Mouse (Mus musculus) skeletal muscle tissue, adult 2 months (tissue): Measurements from ENCODE around the gene Cdcp2.

ENCODE experiments used
- DNase-seq: peaks from one replicate; pipeline ENCODE4 v3.0.0-alpha.2; 2012; ENCODE audit warnings: low read depth, low spot score

Cdcp2 gene

DNA sequence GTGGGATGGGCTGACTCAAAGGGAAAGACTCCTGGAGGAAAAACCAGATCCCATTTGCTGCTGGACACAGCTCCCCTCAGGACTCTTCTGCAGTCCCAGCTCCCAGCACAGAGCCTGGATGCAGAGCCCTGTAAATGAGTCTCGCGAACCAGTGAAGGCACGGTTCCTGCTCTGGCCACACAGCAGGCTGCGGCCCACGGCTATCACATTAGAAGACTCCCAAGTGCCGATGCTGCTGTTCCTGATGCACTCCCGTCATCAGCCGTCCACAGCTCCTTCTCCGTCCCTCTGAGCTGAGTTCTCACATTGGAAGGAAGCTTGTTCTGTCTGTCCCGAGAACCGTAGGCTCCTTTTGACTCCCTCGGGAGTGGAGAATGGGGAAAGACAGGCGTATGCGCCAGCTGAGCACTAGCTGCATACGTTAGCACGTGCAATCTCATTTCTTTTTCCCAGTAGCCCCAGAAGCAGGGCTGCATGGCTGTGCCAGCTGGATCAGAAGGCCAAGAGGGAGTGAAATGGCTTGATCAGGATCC lies at the start of gene Cdcp2:
TSS of gene Cdcp2 (plus strand) at position 51 of the 533 bp plus-strand sequence.
- no peak for DNase-seq

DNA sequence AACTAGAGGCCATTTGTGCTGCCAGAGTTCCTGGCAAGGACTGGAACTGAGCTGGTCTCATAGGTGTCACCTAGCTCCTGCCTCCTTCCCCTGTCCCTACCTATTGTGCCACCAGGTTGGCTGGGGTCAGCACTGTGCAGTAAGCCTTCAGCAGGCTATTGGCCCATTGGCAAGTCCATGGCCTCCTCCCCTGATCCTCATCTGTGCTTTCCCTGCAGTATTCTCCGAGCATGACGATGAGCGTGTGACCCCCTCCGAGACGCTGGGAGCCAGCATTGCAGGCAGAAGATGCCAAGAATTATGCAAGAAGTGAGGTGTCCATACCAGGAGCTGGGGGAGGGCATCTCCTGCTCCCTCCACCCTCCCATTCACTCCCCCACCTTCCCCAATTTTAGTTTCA lies 48.9 kb upstream of the Cdcp2 start:
- no peak for DNase-seq

DNA sequence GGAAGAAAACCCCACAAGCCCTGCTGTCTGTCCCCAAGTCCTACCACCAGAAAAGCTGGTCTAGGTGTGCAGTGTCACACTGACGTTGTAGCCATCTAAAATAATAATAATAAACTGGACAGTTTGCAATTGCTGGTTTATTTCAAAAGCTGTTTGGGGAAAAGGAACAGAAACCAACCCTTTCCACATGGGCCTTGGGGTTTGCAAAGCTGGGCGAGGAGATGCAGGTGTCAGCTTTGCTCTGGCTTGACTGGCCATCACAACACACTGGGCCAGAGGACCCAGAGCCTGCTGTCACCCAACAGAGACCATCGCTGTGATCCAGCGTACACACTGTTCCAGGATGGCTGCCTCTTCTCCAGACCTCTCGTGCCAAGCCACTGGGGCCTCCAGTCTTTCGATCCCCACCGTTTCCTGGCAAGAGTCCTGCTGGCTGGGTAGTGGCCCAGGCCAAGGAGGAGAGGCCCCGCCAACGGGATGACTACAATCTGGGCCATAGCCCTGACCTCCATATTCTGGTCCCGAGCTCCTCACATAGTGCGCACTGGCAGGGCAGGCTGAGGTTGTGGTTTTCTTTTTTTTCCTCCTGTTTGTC lies 48.0 kb upstream of the Cdcp2 start:
- peak; percentile 83 for DNase-seq

DNA sequence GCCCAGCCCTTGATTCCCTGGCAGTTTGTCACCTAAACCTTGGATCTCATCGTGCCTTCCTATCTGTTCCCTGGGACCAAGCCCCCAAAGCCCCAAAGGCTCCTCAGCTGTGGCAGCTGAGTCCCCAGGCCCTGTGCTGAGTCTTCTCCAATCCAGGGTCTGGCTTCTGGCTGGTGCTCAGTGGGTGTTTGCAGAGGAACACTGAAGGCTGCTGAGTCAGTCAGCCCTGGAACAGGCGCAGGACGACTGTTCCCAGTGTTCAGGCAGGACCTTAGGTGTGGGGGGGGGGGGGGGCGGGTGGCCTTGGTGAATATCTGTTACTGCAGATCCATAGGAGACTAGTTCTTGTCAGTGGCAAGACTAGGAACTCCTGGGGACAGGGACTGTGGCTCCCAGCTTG lies 44.8 kb upstream of the Cdcp2 start:
- DNase-seq = no peak

DNA sequence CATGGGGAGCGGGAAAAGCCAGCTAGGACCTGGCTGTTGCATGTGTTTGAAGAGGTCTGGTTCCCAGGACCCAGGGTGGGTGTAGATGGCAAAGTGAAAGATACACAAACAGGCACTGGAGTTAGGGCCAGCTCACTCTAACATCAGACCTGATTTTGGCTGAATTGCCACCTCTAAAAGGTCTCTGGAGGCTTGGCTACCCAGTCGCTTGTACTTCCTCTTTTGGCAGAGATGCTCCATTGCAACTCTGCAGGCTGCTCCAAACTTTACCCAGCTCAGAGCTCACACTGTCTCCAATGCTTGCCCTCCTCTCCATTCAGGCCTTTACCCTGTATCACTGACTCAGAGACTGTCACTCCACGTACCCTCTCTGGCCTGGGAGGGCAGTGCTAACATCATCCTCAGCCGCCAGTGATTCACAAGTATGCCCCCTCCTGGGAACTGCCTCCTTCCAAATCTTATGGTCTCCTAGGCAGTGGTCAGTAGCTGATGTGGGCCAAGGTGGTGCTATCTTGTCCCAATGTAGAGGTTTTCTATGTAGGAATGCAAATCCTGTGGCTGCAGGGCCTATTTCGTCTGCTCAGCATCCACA lies 43.6 kb upstream of the Cdcp2 start:
- no peak for DNase-seq

DNA sequence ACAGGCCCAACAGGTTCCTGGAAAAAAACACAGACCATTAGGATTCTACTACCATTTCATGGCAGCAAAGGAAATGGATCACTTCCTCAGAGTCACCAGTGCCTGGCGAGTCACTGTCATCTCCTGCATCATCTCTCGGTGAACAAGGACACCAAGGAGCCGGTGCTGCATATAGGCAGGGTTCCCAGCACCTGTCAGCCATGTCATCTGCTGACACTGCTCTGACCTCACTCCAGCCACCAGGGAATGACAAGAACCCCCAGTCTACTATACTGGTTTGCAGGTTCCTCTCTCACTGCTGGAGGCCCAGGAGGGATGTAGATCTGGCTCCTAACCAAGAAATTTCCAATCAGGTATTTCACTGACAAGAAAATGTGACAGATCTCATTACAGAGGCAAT lies 40.6 kb upstream of the Cdcp2 start:
- peak; percentile 32 for DNase-seq

DNA sequence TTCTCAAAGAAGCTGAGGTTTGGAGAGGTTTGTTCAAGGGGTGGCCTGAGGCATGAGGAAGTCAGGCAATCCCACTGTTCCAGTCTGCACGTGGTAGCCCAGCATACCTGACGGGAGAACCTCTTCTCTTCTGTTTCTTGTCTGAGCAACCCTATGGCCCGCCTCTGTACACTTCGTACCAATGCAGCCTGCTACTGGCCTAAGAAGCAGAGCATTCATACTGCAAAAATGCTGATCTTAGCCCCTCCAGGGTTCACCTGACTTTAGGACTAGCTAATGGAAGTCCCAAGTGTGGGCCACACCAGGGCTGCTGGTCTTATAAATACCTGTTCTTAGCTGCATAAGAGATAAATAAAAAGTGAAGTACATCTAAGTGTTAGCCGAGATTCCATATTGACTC lies 38.3 kb upstream of the Cdcp2 start:
- DNase-seq = no peak

DNA sequence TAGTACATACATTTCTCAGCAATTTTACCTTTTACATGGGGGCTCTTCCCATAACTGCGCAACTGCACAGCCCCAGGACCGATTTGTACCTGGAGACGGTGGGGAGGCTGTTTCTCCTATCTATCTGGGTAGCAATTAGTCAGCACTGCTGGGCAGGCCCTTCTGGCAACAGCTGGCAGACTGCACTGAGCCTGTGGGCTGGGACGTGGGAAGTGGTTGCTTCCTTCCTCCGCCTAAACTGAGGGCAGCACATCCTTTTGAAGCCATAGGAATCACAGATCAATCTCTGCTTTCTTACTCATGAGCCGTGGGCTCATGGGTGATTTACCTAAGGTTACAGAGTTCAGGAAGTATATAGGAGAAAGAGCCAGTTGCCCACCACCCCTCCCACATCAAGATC lies 37.9 kb upstream of the Cdcp2 start:
- DNase-seq = no peak

DNA sequence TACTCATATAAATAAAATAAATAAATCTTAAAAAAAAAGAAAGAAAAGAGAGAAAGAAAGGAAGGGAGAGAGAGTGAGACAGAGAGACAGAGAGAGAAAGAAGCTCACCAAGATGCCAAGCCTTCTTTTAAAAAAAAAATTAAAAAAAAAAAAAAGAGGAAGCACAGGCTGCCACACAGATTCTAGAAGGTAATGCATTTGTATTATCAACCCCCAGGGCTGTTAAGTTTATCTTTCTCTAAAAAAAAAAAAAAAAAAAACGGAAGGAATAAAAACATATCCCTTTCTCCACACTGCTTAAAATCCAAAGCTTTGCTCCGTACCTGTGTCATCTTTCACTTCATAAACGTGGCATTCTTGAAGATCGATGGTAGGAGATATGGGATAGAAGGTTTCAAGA lies 35.1 kb upstream of the Cdcp2 start:
- no peak for DNase-seq

DNA sequence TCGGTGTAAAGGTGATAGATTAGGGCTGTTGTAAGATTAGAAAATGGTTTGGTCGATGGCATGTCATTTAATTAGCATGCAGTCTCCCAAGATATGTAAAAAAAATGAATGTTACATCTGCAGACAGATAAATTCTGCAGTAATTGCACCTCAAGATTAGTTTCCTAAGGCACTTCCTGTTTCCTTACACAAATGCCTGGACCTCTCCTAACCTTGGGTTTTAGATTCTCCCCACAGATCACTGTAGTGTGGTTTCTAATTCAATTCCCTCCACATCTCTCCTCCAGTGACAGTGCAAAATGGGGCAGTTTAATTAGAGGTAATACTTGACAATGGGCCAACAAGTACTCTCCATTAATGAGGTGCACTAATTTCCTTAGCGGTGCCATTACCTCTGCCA lies 33.5 kb upstream of the Cdcp2 start:
- DNase-seq = no peak

DNA sequence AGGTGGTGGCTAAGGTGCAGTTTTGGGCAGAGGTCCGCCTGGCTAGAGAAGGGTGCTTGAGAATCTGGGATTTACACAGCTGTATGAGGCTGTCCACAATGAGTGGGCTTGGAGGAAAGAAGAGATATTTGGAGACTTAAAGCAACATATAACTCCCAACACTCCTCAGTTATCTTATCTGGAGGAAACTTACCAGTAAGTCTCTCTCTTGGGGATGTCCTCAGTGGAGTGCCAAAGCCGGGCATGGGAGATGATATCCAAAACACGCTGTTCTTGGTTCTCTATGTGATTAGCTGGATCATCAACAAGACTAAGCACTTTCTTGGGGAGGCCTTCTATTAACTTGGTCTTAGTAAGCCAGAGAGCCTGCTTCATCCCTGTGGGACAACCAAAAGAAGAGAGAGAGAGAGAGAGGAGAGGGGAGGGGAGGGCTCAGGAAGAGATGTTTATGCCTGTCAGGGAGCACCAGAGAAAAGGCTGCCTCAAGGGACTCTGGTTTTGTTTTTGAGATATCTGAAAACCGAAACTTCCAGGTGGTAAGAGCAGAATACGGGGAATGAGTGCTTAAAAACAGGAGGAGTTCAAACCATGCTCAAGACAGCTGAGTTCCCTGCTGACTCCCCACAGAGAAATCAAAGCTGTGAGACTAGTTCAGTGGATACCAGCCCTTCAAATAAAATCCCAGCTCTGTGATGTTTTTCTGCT lies 32.1 kb upstream of the Cdcp2 start:
- DNase-seq = no peak

DNA sequence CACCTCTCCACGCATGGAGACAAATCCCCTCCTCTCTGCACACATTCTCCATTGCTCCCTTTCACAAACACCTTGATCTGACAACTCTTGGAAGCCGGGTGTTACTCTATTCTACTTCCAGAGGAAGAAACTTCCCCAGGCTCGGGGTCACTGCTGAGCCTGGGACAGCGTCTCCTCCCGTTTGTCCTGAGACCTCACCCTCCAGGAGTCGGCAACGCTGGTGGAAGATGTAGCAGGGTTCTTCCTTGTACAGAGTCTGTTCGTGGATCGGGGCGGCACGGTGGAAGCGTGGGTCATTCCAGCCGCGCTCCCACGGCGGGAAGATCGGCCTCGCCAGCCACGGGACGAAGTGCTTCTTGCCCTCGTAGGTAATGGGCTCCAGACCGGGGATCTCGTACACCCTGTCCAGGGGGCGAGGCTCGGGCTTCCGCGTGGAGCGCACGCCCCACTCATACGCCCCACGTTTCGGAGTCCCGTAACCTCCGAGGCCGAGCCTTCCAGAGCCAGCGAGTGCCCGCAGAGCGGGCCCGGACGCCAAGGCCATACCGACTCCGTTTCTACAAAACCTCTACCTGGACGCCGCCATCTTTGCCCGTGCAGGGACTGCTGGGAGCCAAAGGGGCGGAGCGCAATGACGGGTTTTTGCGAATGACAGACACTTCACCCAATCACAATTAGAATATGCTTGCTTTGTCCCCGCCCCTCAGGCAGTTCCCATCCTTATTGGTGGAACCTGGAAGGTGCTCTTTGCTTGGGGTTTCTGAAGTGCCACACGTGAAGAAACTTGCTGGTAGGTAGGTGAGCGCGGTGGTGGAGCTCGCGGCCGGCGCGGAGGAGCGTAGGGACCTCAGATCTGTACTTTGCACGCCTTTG lies 30.2 kb upstream of the Cdcp2 start, which contains the start of the genes Mrpl37 and Cyb5rl:
TSS of gene Mrpl37 (minus strand) at position 617 of the 873 bp plus-strand sequence.
TSS of gene Cyb5rl (plus strand) at position 737 of the 873 bp plus-strand sequence.
- DNase-seq = peak; percentile 96

DNA sequence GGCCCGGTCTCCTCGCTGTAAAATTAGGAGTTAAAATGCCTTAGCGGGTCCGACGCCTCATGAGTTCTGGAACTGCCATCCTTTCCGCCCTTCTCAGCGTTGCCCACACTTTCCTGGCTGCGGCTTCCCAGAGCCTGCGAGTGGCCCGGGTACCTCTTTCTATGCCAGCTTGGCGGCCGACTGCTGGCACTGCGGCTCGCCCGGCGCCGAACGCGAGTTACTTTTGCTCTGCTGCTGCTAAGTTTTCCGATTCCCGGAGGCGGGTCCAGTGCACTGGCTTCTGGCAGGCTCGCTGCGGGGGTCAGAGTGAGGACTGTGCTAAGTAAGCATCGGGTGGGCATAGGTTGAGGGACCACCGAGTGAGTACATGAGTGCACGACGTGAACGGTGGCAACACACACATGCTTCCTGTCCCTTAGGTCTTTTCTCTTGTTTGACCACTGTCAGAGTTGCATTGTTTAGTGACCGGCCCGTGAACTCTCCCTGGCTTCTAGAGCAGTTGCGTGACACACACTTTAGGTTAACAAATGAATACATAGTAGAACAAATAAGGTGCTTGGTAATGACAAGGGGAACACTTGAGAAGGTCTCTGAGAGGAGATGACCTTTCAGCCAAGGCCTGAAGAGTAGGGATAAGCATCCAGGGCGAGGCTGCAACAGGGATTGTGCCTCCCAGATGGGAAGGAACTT lies 29.4 kb upstream of the Cdcp2 start:
- no peak for DNase-seq

DNA sequence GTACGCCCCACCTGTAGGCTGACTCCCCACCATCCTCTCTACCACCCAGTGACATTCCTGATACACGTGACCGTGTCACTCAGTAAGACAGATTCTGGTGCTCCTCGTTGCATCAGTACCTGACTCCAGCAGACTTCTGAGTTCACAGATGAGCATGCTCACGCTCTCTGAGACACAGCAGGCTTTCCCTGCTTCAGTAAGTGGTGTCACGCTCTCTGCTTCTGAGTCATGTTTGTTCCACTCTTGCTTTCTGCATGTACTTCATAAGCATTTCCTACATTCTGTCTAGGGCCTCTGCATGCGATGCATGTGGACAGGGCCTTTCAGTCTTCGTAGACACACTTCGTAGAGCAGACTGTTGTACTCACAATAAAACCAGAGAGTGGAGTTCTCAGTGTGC lies 24.3 kb upstream of the Cdcp2 start:
- DNase-seq = no peak

DNA sequence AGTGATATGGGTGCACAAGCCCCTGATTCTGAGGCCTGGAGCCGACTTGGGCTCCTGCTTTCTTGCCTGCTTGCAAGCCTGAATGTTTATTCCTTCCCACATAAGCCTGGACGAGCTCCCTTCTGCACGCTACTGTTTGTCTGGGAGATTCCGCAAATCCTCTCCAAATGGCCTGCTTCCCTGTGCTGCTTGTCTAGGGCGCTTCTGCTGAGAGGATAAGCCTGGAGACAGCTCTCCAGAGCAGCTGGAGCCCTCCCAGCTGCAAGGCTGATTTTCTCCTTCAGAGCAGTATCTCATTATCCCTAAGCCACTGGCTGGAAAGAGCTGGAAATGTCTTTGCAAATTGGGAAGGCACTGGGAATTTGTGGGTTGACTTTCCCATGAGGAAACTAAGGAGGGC lies 21.2 kb upstream of the Cdcp2 start:
- DNase-seq = no peak

DNA sequence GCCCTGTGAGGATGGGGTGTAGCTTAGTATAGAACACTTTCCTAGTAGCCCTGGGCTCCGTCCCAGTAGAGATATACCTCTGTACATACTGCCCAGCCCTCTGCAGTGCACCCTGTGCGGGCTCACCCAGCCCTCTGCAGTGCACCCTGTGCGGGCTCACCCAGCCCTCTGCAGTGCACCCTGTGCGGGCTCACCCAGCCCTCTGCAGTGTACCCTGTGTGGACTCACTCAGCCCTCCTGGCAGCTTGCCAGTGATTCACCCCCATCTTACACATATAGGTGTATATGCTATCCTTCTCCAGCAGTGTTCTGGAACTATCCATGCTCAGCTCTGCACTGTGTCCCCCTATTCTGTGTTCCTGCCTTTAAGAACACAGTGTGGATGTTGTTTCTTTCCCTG lies 17.8 kb upstream of the Cdcp2 start:
- no peak for DNase-seq

DNA sequence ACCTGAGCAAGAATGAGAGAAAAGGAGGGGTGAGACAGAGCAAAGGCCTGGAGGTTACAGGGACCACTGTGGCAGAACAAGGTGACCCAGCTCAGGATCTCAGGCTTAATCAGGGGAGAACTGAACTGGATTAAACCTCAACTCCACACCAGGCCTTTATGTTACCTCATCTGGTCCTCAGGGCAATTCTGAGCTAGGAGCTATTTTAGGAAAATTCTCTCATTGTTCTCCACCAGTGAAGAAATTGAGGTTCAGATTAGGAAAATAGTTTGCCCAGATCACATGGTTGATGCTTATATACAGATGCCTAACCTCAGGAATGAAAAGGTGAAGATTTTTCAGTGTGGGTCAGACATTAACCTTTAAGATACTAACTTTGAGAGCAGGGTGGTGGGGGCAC lies 17.0 kb upstream of the Cdcp2 start:
- DNase-seq = no peak

DNA sequence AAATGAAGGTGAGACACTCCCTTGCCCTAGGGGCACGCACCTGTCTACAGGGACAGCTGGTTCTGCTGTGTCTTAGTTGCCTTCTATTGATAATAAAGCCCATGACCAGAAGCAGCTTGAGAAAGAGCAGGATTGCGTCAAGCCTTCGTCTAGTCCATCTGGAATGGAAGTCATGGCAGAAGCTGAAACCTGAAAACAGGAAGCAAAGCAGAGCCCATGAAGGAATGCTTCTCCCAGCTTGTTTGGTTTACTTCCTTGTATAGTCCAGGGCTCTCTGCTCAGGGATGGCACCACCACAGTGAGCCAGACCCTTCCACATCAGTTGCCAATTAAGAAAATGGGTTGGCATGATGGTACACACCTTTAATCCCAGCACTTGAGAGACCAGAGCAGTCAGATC lies 14.5 kb upstream of the Cdcp2 start:
- no peak for DNase-seq

DNA sequence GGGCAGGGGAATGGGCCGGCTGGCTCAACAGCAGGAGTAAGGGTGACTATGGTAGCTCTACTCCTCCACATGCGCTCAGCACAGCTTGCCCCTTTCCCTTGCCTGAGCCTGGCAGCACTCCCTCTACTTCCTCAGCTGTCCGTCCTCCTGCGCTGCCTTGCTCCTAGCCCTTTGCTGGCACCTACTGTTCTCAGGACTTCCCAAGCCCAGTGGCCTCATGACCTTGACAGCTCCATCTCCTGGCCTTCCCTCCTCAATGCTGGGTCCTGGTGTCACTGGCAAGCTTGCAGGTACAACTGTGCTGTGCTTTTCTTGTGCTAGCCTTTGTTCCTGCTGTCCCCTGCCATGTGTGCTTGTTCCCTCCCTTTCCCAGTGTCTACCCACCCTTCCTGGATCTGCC lies 13.6 kb upstream of the Cdcp2 start:
- no peak for DNase-seq

DNA sequence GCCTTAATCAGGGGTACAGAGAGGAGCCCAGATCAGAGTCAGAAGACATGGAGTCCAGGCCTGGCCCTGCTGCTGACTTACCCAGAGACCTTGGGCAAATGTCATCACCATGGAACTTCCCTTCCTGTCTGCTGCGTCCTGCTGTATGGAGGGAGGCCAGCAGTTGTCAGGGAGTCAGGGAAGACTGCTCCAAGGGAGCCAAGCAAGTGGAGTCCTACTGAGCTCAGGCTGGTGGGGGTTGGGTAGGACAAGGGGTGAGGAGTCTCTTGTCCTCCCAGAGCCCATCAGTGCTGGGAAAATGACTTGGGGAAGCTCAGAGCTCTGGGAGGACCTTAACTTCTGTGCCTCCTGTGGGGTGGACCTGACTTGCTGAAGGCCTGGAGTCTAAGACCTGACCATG lies 12.3 kb upstream of the Cdcp2 start:
- DNase-seq = no peak

DNA sequence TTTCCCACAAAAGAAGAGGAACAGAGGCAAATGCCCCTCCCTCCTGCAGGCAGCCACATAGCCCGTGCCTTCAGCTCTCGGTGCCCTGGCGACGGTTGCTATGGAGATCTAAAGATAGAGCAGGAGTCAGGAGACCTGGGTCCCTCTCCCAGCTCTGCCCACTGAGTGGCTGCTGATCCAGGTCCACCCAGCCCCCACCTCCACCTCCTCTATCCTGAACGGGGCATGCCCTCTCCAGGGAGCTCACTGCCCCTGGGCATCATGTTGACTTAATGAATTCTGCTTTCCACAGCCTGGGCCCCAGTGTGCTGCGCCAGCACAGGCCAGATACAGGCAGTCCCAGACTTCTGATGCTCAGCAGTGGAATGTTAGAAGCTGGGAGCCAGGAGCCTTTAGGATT lies 11.8 kb upstream of the Cdcp2 start:
- DNase-seq = no peak
